Mouse (Mus musculus) limb, embryonic 11.5 days (tissue): ENCODE data around the gene Mpzl3. TPM values are rescaled to one million over a fixed set of nuclear protein-coding genes. Genes with fewer than 3 reads are reported as not detected.

Source experiments
- polyA plus RNA-seq: library from polyadenylated mRNA; unstranded; fragments of >200 nt; fragmentation: Nextera tagmentation; extraction: Ambion mirVana; gene quantifications from 2 replicates; pipeline ENCODE4 v1.2.1, GENCODE M21; 2014

The Mpzl3 gene
- polyA plus RNA-seq, 1 experiment from 2014 or later = 2.3 TPM

Other genes starting within 250 kb of the Mpzl3 start
- 13.7 and 14.8 TPM in 2 replicates for gene Kmt2a, start 173.9 kb upstream of the Mpzl3 start, polyA plus RNA-seq
- gene Atp5l, start 134.4 kb upstream of the Mpzl3 start, polyA plus RNA-seq = 574 and 614 TPM in 2 replicates
- 27.9 and 31.6 TPM in 2 replicates for gene Ube4a, start 89.6 kb upstream of the Mpzl3 start, polyA plus RNA-seq
- 0.33 and 0.37 TPM in 2 replicates for gene Cd3g, start 74.8 kb upstream of the Mpzl3 start, polyA plus RNA-seq
- not detected in 2 replicates for gene Cd3d, start 73.4 kb upstream of the Mpzl3 start, polyA plus RNA-seq
- gene Cd3e, start 45.6 kb upstream of the Mpzl3 start, polyA plus RNA-seq = not detected in 2 replicates
- 11.6 and 14.1 TPM in 2 replicates for gene Mpzl2, start 15.4 kb upstream of the Mpzl3 start, polyA plus RNA-seq
- gene Jaml, start 24.0 kb downstream of the Mpzl3 start, polyA plus RNA-seq = 2.1 and 2.6 TPM in 2 replicates
- 8.0 and 9.3 TPM in 2 replicates for gene Scn2b, start 62.6 kb downstream of the Mpzl3 start, polyA plus RNA-seq
- gene Scn4b, start 83.2 kb downstream of the Mpzl3 start, polyA plus RNA-seq = 0.24 and 0.35 TPM in 2 replicates
- not detected in 2 replicates for gene BC049352, start 126.8 kb downstream of the Mpzl3 start, polyA plus RNA-seq
- gene Tmprss4, start 148.9 kb downstream of the Mpzl3 start, polyA plus RNA-seq = 0.16 and 0.18 TPM in 2 replicates
- gene Il10ra, start 214.0 kb downstream of the Mpzl3 start, polyA plus RNA-seq = 0.53 and 0.57 TPM in 2 replicates